Mouse (Mus musculus) forebrain, embryonic 13.5 days (tissue): ENCODE measurements at regions not wholly inside any gene's neighbourhood (a gene's known extent, or its start where the extent isn't known, plus 50 kb on each side); places are given as distances from the start of the nearest gene placed in this dataset.
"Not testable (repeated sequence)": the region's sequence is repeated elsewhere in the genome, so short reads cannot be mapped to it uniquely, and the experiment has no call there.

Source experiments
- ATAC-seq: fragments of 200-750 bp; cut with Nextera tagmentation; 2 replicates; pipeline ENCODE4 v1.8.0; 2017
- H3K27ac ChIP-seq: fragments of 300-500 bp; sonication (generic); 2 replicates; pipeline ENCODE4 v1.5.1; 2015; ENCODE audit warnings: inconsistent platforms, mild to moderate bottlenecking, moderate library complexity
- H3K27me3 ChIP-seq: fragments of 300-500 bp; sonication (generic); 2 replicates; pipeline ENCODE4 v1.6.1; 2015; ENCODE audit warnings: mild to moderate bottlenecking, inconsistent platforms
- H3K36me3 ChIP-seq: fragments of 300-500 bp; sonication (generic); 2 replicates; pipeline ENCODE4 v1.6.1; 2015; ENCODE audit warnings: mild to moderate bottlenecking, inconsistent platforms; ENCODE audit not compliant: poor library complexity, severe bottlenecking
- H3K4me1 ChIP-seq: fragments of 300-500 bp; sonication (generic); 2 replicates; pipeline ENCODE4 v1.6.1; 2015; ENCODE audit warnings: inconsistent platforms
- H3K4me2 ChIP-seq: fragments of 300-500 bp; sonication (generic); 2 replicates; pipeline ENCODE4 v1.6.1; 2015; ENCODE audit warnings: inconsistent platforms, mild to moderate bottlenecking, moderate library complexity
- H3K4me3 ChIP-seq: fragments of 300-500 bp; sonication (generic); 2 replicates; pipeline ENCODE4 v1.5.1; 2015; ENCODE audit warnings: mild to moderate bottlenecking, inconsistent platforms
- H3K9ac ChIP-seq: fragments of 300-500 bp; sonication (generic); 2 replicates; pipeline ENCODE4 v1.6.1; 2015; ENCODE audit warnings: mild to moderate bottlenecking, inconsistent platforms
- H3K9me3 ChIP-seq: fragments of 300-500 bp; sonication (generic); replicated peaks from 2 replicates; pipeline ENCODE4 v1.6.1; 2016; ENCODE audit warnings: inconsistent platforms
- whole genome bisulfite sequencing: fragments of 180-500 bp; shearing (Covaris S2); methylation state at CpG from one replicate; pipeline ENCODE4 v1.1.7; 2015; 5-methylcytosine and 5-hydroxymethylcytosine counted together

DNA sequence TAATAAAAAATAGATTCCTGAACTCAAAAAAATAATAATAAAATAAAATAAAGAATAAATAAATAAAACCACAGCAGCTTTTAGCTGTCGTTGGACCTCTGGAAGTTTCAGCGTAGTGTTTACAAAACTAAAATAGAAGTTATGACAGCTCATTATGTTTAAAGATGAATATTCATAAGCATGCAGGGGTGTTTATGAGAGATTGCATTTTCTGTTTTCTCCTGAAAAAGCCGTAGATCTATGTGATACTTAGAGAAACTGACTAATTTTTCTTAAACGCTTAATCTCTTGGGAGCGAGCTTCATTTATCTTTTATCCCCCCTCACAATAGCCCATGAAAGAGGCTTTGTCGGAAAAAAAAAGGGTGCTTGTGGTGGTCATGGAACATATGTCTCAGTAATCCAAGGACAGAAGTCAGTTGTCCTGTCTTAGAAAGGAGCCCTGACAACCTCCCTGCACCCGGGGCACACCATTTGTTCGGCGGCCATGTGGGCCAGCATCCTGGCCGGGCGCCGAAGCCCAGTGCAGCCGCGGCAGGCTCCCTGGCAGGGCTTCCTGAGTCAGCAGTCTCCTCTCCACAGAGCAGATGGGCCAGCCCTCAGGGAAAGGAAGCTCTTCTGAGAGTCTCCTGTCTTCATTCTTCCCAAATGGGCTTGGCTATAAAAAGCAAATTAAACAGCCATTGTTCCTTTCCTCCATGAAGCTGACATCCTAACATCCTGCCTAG is 568.2 kb upstream of the Gm10131 start:
- Histone ChIP-seq H3K9ac (0 out of 2 replicates have a peak overlapping the region, but pooled peaks have one; percentile 37), H3K4me1 (peaks cover 15% of the 10 kb centered on the region), H3K4me2 (peak overlapping the region; percentile 46), H3K27me3 (no peaks in the 10 kb centered on the region), H3K36me3 (no peaks in the 10 kb centered on the region), H3K27ac (peak overlapping the region; percentile 80), H3K9me3 (no peaks in the 10 kb centered on the region), H3K4me3 (0 out of 2 replicates have a peak overlapping the region, but pooled peaks have one; percentile 9)
- peak; percentile 91 for ATAC-seq
- 9% methylated on average over 14 of the region's 14 CpGs for WGBS

DNA sequence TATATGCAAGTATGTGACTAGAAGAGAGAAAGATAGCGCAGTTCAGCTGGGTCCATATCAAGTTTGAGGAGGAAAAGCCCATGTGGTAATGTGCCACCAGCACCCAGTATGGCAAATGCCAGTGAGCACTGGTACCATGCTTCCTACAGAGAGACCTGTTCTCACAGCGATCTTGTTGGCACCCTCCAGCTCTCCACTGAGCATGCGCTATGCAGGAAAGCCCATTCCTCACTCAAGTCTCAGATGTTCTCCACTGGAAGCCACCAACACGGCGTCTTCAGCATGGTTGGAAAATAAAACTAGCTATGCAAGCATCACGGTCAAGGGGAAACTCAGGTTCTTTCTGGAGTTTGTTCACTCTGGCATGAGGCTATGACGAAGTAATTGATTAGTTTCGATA is 567.3 kb upstream of the Gm10131 start:
- Histone ChIP-seq H3K36me3 (no peaks in the 10 kb centered on the region), H3K27me3 (no peaks in the 10 kb centered on the region), H3K27ac (no peak overlapping the region), H3K9me3 (no peaks in the 10 kb centered on the region), H3K4me2 (no peak overlapping the region), H3K4me1 (peaks cover 9% of the 10 kb centered on the region), H3K4me3 (no peak overlapping the region), H3K9ac (no peak overlapping the region)
- WGBS, result 96% methylated on average over 8 of the region's 8 CpGs
- ATAC-seq, result no peak

DNA sequence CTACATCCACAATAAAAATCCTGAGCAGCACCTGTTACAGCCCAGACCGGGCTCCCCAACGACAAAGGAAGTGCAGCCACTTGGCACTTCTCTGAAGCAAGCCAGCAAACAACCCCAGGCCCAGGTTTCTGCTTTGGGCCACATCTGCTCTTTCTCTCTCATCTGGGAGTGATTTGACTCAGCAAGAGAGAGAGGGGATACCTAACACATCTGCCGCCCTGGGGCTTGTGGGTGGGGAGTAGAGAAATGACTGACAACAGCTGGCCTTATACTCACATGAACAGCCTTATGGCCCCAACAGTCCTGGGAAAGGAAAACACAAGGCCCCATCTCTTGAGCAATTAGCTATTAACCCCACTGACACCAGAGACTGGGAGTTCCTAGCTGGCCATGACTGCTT is 560.2 kb upstream of the Gm10131 start:
- Histone ChIP-seq H3K4me2 (no peak overlapping the region), H3K27me3 (no peaks in the 10 kb centered on the region), H3K4me1 (no peaks in the 10 kb centered on the region), H3K4me3 (no peak overlapping the region), H3K36me3 (no peaks in the 10 kb centered on the region), H3K9me3 (no peaks in the 10 kb centered on the region), H3K9ac (no peak overlapping the region), H3K27ac (no peak overlapping the region)
- no peak for ATAC-seq
- 57% methylated on average over 3 of the region's 3 CpGs for WGBS

DNA sequence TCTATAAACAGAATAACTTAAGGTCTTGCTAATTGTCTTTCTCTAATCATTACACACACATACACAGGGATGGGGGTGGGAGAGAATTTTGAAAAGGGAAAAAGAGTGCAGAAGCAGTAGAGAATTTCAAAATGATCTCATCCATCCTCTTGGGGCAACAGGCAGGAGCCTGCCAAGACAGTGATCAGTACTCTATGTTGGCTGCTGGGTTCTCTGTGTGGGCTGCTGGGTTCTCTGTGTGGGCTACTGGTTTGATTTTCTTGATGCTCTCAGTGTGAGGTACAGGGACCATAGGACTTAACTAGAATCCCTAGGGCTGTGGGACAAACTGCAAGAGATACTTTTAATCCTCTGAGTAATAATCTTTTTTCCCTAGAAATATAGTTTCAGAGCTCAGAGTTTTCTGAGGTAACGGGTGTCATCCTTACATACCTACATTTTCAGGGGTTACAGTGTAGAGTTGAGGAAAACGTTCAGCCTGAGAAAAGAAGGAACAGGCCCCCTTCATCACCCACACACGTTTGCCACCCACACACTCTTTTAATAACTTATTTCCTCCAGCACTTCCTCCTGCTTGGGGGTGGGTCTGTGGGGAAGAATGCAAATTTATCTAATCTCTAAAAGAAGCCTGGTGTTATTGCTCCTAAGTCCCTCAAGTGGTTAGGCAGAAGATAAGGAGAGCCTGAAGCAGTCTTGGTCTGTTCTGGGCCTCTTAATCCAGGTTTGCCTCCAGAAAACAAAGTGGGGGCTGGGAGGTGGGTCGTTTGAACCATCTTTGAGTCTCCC is 559.6 kb upstream of the Gm10131 start:
- 55% methylated on average over 4 of the region's 4 CpGs for WGBS
- Histone ChIP-seq H3K4me3 (no peak overlapping the region), H3K27me3 (no peaks in the 10 kb centered on the region), H3K36me3 (no peaks in the 10 kb centered on the region), H3K9ac (no peak overlapping the region), H3K4me2 (no peak overlapping the region), H3K9me3 (no peaks in the 10 kb centered on the region), H3K4me1 (no peaks in the 10 kb centered on the region), H3K27ac (no peak overlapping the region)
- ATAC-seq, result no peak

DNA sequence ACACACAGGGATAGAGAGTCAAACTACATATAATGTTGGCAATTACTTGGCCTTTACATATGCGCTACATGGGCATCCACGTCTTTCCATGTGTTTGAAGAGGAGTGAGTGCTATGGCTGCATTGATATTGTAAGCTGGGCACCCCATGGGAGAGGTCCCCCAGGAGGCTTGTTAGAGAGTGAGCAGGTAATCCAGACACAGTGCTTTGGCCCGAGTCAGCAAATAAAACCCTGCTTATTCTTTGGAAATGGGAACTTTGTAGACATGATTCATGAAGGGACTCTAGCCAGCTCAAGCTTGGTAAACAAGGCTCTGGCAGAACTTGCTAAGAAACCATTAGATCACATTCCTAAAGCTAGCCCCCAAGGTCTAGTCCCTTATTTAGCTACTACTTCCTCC is 557.6 kb upstream of the Gm10131 start:
- ATAC-seq, result no peak
- H3K9ac ChIP-seq, result no peak overlapping the region
- H3K4me1 ChIP-seq, result no peaks in the 10 kb centered on the region
- H3K36me3 ChIP-seq, result no peaks in the 10 kb centered on the region
- H3K9me3 ChIP-seq, result no peaks in the 10 kb centered on the region
- no peak overlapping the region for H3K4me3 ChIP-seq
- H3K4me2 ChIP-seq, result no peak overlapping the region
- WGBS, result 89% methylated on average over 3 of the region's 3 CpGs
- H3K27ac ChIP-seq, result no peak overlapping the region
- H3K27me3 ChIP-seq, result no peaks in the 10 kb centered on the region

DNA sequence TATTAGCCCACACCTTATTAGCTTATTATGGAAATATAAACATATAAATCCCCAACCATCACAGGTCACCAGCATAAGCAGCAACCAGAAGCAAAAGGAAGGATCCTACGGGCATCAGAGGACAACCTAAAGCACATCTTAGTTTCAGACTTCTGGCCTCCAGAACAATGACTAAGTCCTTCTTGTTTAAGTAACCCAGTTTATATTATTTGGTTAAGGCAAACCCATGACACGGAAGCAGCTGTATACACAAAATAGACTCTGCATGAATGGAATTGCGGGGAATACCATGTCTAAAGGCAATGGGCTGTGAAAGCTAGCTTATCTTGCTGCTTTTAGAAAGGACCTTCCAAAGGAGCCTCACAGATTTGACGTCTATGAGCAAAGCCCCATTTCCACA is 552.9 kb upstream of the Gm10131 start:
- Histone ChIP-seq H3K27me3 (no peaks in the 10 kb centered on the region), H3K36me3 (no peaks in the 10 kb centered on the region), H3K4me2 (no peak overlapping the region), H3K9ac (no peak overlapping the region), H3K27ac (no peak overlapping the region), H3K4me3 (no peak overlapping the region), H3K9me3 (no peaks in the 10 kb centered on the region), H3K4me1 (no peaks in the 10 kb centered on the region)
- 95% methylated on average over 4 of the region's 4 CpGs for WGBS
- ATAC-seq, result no peak

DNA sequence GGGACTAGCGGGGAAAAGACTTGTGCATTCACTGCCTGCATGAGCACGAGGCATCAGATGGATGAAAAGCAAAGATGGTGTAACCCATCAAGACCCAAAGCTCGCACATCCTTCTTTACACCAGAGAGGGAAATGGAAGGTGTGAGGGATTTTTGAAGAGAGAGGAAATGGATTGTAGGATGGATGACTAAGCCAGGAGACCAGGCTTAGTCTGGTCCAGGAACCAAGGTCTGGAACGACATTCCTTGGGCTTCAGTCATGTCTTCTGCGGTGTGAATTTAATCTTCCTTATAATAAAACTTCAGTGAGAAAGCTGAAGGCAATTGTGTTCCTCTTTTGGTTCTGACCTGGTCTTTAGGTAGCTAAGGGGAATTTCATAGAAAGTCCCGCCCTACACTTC is 551.0 kb upstream of the Gm10131 start:
- 92% methylated on average over 6 of the region's 6 CpGs for WGBS
- Histone ChIP-seq H3K9me3 (no peaks in the 10 kb centered on the region), H3K27ac (no peak overlapping the region), H3K4me3 (no peak overlapping the region), H3K4me1 (no peaks in the 10 kb centered on the region), H3K9ac (no peak overlapping the region), H3K27me3 (no peaks in the 10 kb centered on the region), H3K36me3 (no peaks in the 10 kb centered on the region), H3K4me2 (no peak overlapping the region)
- no peak for ATAC-seq

DNA sequence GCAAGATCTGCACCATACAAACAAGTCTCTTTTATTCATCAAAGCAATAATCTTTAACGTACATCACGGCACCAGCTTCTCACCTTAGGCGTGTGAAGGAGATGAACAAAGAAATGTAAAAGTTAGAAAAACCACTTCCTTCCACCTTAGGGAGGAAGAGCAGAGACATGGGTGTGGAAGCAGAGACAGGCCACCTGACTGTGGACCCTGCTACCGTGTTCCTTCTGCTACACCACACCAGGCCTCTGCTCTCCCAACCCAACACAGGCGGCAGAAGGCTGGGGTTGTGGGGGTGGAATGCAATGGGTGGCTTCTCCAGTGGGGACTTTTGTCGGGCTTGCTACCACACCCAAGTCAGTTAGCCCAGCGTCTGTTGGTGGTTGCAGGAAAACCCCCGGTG is 540.2 kb upstream of the Gm10131 start:
- H3K4me3 ChIP-seq, result no peak overlapping the region
- ATAC-seq, result no peak
- no peaks in the 10 kb centered on the region for H3K36me3 ChIP-seq
- H3K27me3 ChIP-seq, result no peaks in the 10 kb centered on the region
- WGBS, result 93% methylated on average over 8 of the region's 8 CpGs
- H3K4me1 ChIP-seq, result no peaks in the 10 kb centered on the region
- H3K4me2 ChIP-seq, result no peak overlapping the region
- no peak overlapping the region for H3K9ac ChIP-seq
- no peaks in the 10 kb centered on the region for H3K9me3 ChIP-seq
- no peak overlapping the region for H3K27ac ChIP-seq

DNA sequence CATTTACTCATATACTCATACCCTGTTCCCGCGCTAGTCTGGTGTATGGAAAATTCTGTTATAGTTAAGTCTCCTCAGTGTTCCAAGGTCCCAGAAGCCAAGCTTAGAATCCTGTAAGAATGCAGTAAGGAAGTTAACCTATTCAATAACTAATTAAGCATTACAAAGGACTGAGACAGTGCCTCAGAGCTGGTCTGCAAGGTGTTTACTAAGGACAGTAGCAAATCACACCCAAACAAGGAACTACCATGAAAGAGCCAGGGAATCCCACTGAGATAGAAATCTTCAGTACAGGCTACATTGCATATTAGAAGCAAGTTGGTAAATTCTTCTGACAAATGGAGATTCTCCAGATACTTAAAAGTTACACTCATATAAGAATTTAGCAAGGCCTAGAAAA is 516.7 kb upstream of the Gm10131 start:
- H3K27ac ChIP-seq, H3K4me1 ChIP-seq, H3K27me3 ChIP-seq, H3K9ac ChIP-seq, H3K4me3 ChIP-seq, ATAC-seq, H3K36me3 ChIP-seq, H3K4me2 ChIP-seq, H3K9me3 ChIP-seq: not testable (repeated sequence)
- 92% methylated on average over 2 of the region's 2 CpGs for WGBS

DNA sequence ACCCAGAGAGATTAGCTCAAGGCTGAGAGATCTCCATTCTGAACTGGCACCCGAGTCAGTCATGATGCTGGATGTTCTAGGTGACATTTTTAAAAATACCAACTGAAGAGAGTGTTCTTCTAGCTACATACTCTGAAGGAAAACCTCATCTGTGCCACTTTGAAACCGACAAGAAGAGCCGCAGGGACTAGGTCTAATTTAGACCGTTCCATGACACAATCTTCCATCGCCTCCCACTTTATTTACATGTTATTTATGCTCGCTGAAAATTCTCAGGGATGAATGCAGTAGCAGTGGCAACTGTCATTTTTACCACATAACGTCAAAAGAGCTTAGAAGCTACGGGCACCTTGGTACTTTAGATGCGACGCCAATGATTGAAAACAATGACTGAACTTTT is 514.1 kb upstream of the Gm10131 start:
- 86% methylated on average over 10 of the region's 10 CpGs for WGBS
- H3K27me3 ChIP-seq, result no peaks in the 10 kb centered on the region
- H3K36me3 ChIP-seq, result no peaks in the 10 kb centered on the region
- no peak overlapping the region for H3K4me3 ChIP-seq
- H3K9ac ChIP-seq, result no peak overlapping the region
- no peak overlapping the region for H3K4me2 ChIP-seq
- no peak overlapping the region for H3K27ac ChIP-seq
- H3K4me1 ChIP-seq, result 0 out of 2 replicates have a peak, but pooled peaks cover 4% of the 10 kb centered on the region
- H3K9me3 ChIP-seq, result no peaks in the 10 kb centered on the region
- ATAC-seq, result no peak

DNA sequence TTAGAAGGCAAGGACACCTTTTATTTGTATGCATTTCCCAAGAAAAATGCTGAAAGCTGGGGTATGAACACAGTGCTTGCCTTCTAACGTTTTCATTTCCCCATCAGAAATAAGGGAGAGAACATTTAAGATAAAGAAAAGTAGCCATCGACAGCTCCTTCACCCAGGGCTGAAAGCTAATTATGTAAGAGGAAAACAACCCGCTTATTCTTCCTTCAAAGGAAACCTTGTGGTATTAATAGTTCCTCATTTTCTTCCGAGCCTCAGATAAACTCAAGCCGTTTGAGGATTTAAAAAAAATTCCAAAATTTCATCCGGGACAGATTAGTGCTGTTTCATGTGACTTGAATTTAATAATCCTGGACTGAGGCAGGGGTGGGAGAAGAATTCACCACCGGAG is 512.2 kb upstream of the Gm10131 start:
- H3K4me3 ChIP-seq, result no peak overlapping the region
- no peak overlapping the region for H3K9ac ChIP-seq
- no peaks in the 10 kb centered on the region for H3K9me3 ChIP-seq
- no peaks in the 10 kb centered on the region for H3K27me3 ChIP-seq
- no peaks in the 10 kb centered on the region for H3K36me3 ChIP-seq
- no peak overlapping the region for H3K27ac ChIP-seq
- no peak for ATAC-seq
- 0 out of 2 replicates have a peak, but pooled peaks cover 4% of the 10 kb centered on the region for H3K4me1 ChIP-seq
- WGBS, result 59% methylated on average over 7 of the region's 7 CpGs
- H3K4me2 ChIP-seq, result no peak overlapping the region

DNA sequence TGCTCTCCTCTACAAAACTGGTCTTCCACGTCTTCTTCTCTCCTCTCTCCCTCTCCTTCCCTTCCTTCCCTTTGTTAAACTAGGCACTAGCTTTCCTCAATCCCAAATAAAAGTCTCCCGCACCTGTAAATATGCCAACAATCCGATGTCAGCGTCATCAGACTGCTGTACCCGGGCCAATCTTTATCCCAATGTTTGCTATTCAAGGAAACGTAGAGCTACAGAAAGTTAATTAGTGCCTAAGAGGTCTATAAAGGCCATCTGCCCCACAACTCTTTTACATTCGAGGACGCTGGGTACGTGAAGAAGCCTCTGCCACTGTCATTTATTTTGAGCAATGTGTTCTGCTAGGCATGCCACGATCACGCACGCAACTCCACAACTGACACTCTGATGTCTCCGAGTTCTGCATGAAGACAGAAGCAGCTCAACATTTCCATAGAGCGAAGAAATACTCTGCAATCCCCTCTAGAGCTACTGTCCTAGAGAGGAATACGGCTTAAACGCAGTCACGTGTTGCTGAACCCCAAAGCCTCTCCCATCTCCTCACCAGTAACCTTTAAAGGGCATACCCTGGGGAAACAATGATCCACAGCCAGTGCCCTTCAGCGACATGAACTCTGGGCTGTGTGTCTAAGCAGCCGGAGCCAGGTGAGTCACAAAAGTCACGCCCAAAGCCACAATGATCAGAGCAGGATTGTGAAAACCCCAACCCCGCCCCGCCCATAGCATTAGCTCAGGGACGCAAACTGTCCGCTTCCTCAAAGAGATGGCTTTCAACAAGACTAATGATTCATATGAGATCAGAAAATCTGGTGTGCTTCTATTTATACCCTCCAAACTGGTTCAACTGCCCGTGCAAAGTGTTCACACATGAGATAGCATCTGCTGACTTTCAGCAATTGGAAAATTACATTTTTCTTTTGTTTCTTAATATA is 510.9 kb upstream of the Gm10131 start:
- Histone ChIP-seq H3K4me1 (0 out of 2 replicates have a peak, but pooled peaks cover 7% of the 10 kb centered on the region), H3K27ac (no peak overlapping the region), H3K9ac (no peak overlapping the region), H3K36me3 (no peaks in the 10 kb centered on the region), H3K4me2 (no peak overlapping the region), H3K27me3 (no peaks in the 10 kb centered on the region), H3K9me3 (no peaks in the 10 kb centered on the region), H3K4me3 (no peak overlapping the region)
- no peak for ATAC-seq
- WGBS, result 83% methylated on average over 25 of the region's 25 CpGs
